Mouse (Mus musculus): ENCODE data around the gene Tceanc2. TPM values are rescaled to one million over a fixed set of nuclear protein-coding genes. Genes with fewer than 3 reads are reported as not detected.

Gene Tceanc2
- polyA plus RNA-seq, 1 experiment from 2014 or later, result 28.0 TPM

DNA sequence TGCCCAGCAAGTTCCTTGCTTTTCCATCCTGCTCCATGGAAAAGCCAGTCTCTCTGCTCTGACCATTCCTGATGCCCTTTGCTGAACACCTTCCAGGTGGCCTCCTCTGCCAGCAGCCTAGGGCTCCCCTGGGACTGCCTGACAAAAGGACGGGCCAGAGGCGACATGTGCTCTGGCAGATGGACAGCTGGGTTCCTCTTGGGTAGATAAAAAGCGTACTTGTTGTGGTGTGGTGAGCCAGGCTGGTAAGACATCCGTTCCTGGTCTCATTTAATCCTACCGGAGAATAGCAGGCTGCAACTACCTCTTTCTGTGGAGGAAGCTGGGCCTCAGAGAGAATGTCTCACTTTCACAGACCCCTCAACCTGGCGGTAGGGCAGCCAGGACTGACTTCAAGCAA lies 82.9 kb downstream of the Tceanc2 start:
- Histone ChIP-seq H3K4me2 (ENCODE audit: low read length) (no peak overlapping the region), H3K4me1 (ENCODE audit: control insufficient read depth, insufficient read depth, low read length) (0 out of 2 replicates have a peak, but pooled peaks cover 5% of the 10 kb centered on the region), H3K27me3 (replicated peaks; ENCODE audit: control insufficient read depth, insufficient read depth, low read length) (no peaks in the 10 kb centered on the region), H3K27ac (ENCODE audit: low read depth, low read length) (peak overlapping the region; percentile 39; the same call in 1 of the 2 replicates), H3K9me3 (replicated peaks; ENCODE audit: control insufficient read depth, low read length) (no peaks in the 10 kb centered on the region), H3K36me3 (ENCODE audit: control insufficient read depth, insufficient read depth, low read length) (no peaks in the 10 kb centered on the region), H3K9ac (ENCODE audit: low read length) (no peak overlapping the region), H3K4me3 (ENCODE audit: low read depth, low read length) (no peak overlapping the region)
- 30% methylated on average over 6 of the region's 6 CpGs for WGBS
- ATAC-seq (no peak), DNase-seq (ENCODE audit: low spot score) (peak; percentile 17)

DNA sequence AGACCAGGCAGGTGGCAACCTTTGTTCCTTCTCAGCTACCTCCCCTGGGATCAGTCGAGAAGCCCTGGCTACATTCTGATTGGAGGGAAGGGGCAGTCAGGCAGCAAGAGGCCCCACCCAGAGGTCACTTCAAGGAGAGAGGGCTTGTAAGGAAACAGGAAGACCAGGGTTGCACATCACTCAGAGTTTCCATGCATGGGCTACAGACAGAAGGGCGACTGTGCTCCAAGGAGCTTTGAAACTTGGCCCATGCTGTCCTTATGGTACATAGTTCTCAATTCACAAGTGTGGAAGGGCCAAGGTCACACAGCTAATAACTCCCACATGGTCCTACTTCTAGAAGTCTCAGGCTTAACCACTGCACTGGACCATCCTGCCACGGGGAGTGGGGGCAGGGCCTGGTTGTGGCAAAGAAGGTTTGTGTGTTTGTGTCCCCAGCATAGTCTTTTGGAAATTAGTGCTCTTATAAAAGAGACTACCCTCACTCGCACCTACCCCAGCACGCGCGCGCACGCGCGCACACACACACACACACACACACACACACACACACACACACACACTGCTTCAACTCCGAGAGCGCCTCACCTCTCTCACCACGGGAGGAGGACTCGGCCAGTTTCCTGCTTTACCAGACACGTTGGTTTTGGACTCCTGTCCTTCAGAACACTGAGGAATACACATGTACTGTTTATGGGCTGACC lies 84.3 kb downstream of the Tceanc2 start:
- DNase-seq (ENCODE audit: low spot score), result no peak
- H3K36me3 ChIP-seq (ENCODE audit: control insufficient read depth, insufficient read depth, low read length), result no peaks in the 10 kb centered on the region
- no peak overlapping the region for H3K27ac ChIP-seq (ENCODE audit: low read depth, low read length)
- ATAC-seq, result no peak
- 82% methylated on average over 16 of the region's 16 CpGs for WGBS
- no peaks in the 10 kb centered on the region for H3K27me3 ChIP-seq (replicated peaks; ENCODE audit: control insufficient read depth, insufficient read depth, low read length)
- H3K9me3 ChIP-seq (replicated peaks; ENCODE audit: control insufficient read depth, low read length), result no peaks in the 10 kb centered on the region
- H3K4me2 ChIP-seq (ENCODE audit: low read length), result no peak overlapping the region
- no peak overlapping the region for H3K9ac ChIP-seq (ENCODE audit: low read length)
- 0 out of 2 replicates have a peak, but pooled peaks cover 5% of the 10 kb centered on the region for H3K4me1 ChIP-seq (ENCODE audit: control insufficient read depth, insufficient read depth, low read length)
- H3K4me3 ChIP-seq (ENCODE audit: low read depth, low read length), result no peak overlapping the region

DNA sequence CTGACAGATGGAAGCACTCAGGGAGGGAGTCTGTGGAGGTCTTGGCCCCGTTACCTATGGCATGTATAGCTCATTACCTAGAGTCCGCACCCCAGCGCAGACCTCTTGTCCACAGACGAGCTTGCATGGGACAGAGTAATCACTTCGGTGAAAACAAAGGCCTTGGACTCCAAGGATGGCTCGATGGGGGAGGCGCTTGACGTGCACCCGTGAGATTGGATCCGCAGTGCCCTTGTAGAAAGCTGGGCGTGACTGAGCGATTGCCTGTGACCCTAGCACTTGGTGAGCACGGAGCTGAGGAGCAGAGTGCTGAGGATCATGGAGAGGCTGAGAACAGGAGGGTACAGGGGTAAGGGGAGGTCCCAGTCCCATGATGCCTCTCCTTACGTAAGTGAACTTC lies 87.2 kb downstream of the Tceanc2 start:
- no peaks in the 10 kb centered on the region for H3K27me3 ChIP-seq (replicated peaks; ENCODE audit: control insufficient read depth, insufficient read depth, low read length)
- WGBS, result 82% methylated on average over 14 of the region's 14 CpGs
- DNase-seq (ENCODE audit: low spot score) (no peak), ATAC-seq (no peak)
- H3K36me3 ChIP-seq (ENCODE audit: control insufficient read depth, insufficient read depth, low read length), result no peaks in the 10 kb centered on the region
- no peak overlapping the region for H3K27ac ChIP-seq (ENCODE audit: low read depth, low read length)
- 0 out of 2 replicates have a peak, but pooled peaks cover 2% of the 10 kb centered on the region for H3K4me1 ChIP-seq (ENCODE audit: control insufficient read depth, insufficient read depth, low read length)
- H3K9me3 ChIP-seq (replicated peaks; ENCODE audit: control insufficient read depth, low read length), result no peaks in the 10 kb centered on the region
- H3K4me3 ChIP-seq (ENCODE audit: low read depth, low read length), result no peak overlapping the region
- no peak overlapping the region for H3K9ac ChIP-seq (ENCODE audit: low read length)
- no peak overlapping the region for H3K4me2 ChIP-seq (ENCODE audit: low read length)

DNA sequence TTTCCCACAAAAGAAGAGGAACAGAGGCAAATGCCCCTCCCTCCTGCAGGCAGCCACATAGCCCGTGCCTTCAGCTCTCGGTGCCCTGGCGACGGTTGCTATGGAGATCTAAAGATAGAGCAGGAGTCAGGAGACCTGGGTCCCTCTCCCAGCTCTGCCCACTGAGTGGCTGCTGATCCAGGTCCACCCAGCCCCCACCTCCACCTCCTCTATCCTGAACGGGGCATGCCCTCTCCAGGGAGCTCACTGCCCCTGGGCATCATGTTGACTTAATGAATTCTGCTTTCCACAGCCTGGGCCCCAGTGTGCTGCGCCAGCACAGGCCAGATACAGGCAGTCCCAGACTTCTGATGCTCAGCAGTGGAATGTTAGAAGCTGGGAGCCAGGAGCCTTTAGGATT lies 94.1 kb downstream of the Tceanc2 start:
- Histone ChIP-seq H3K9me3 (replicated peaks; ENCODE audit: control insufficient read depth, low read length) (no peaks in the 10 kb centered on the region), H3K9ac (ENCODE audit: low read length) (peak overlapping the region; percentile 9; the same call in 1 of the 2 replicates), H3K36me3 (ENCODE audit: control insufficient read depth, insufficient read depth, low read length) (no peaks in the 10 kb centered on the region), H3K4me2 (ENCODE audit: low read length) (no peak overlapping the region), H3K27ac (ENCODE audit: low read depth, low read length) (peak overlapping the region; percentile 56), H3K27me3 (replicated peaks; ENCODE audit: control insufficient read depth, insufficient read depth, low read length) (no peaks in the 10 kb centered on the region), H3K4me3 (ENCODE audit: low read depth, low read length) (no peak overlapping the region), H3K4me1 (ENCODE audit: control insufficient read depth, insufficient read depth, low read length) (peaks cover 9% of the 10 kb centered on the region)
- peak; percentile 87 for ATAC-seq
- DNase-seq (ENCODE audit: low spot score), result peak; percentile 75
- 3% methylated on average over 6 of the region's 6 CpGs for WGBS

DNA sequence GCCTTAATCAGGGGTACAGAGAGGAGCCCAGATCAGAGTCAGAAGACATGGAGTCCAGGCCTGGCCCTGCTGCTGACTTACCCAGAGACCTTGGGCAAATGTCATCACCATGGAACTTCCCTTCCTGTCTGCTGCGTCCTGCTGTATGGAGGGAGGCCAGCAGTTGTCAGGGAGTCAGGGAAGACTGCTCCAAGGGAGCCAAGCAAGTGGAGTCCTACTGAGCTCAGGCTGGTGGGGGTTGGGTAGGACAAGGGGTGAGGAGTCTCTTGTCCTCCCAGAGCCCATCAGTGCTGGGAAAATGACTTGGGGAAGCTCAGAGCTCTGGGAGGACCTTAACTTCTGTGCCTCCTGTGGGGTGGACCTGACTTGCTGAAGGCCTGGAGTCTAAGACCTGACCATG lies 94.6 kb downstream of the Tceanc2 start:
- H3K27me3 ChIP-seq (replicated peaks; ENCODE audit: control insufficient read depth, insufficient read depth, low read length), result no peaks in the 10 kb centered on the region
- ATAC-seq, result no peak
- 54% methylated on average over 1 of the region's 1 CpGs for WGBS
- H3K36me3 ChIP-seq (ENCODE audit: control insufficient read depth, insufficient read depth, low read length), result no peaks in the 10 kb centered on the region
- no peak overlapping the region for H3K4me2 ChIP-seq (ENCODE audit: low read length)
- H3K27ac ChIP-seq (ENCODE audit: low read depth, low read length), result peak overlapping the region; percentile 56
- no peak overlapping the region for H3K4me3 ChIP-seq (ENCODE audit: low read depth, low read length)
- DNase-seq (ENCODE audit: low spot score), result no peak
- H3K9me3 ChIP-seq (replicated peaks; ENCODE audit: control insufficient read depth, low read length), result no peaks in the 10 kb centered on the region
- H3K9ac ChIP-seq (ENCODE audit: low read length), result peak overlapping the region; percentile 9; the same call in 1 of the 2 replicates
- peaks cover 9% of the 10 kb centered on the region for H3K4me1 ChIP-seq (ENCODE audit: control insufficient read depth, insufficient read depth, low read length)

Other genes starting within 250 kb of the Tceanc2 start
- gene Mrpl37, start 112.2 kb downstream of the Tceanc2 start, polyA plus RNA-seq (2014; fragmentation: Nextera tagmentation; extraction: Ambion mirVana), result 94.0 and 95.6 TPM in 2 replicates
- gene Cyb5rl, start 112.1 kb downstream of the Tceanc2 start, polyA plus RNA-seq (2014; fragmentation: Nextera tagmentation; extraction: Ambion mirVana), result 3.6 and 4.1 TPM in 2 replicates
- gene Cdcp2, start 82.2 kb downstream of the Tceanc2 start, polyA plus RNA-seq (2014; fragmentation: Nextera tagmentation; extraction: Ambion mirVana), result not detected in 2 replicates
- gene Tmem59, start 717 bp downstream of the Tceanc2 start, polyA plus RNA-seq (2014; fragmentation: Nextera tagmentation; extraction: Ambion mirVana), result 385 and 418 TPM in 2 replicates
- not detected in 2 replicates for gene Ldlrad1, start 30.1 kb upstream of the Tceanc2 start, polyA plus RNA-seq (2014; fragmentation: Nextera tagmentation; extraction: Ambion mirVana)
- 60.0 and 60.9 TPM in 2 replicates for gene Lrrc42, start 74.4 kb upstream of the Tceanc2 start, polyA plus RNA-seq (2014; fragmentation: Nextera tagmentation; extraction: Ambion mirVana)
- 33.3 and 40.8 TPM in 2 replicates for gene Hspb11, start 74.5 kb upstream of the Tceanc2 start, polyA plus RNA-seq (2014; fragmentation: Nextera tagmentation; extraction: Ambion mirVana)
- gene Dio1, start 128.1 kb upstream of the Tceanc2 start, polyA plus RNA-seq (2014; fragmentation: Nextera tagmentation; extraction: Ambion mirVana), result not detected in 2 replicates
- gene Yipf1, start 135.2 kb upstream of the Tceanc2 start, polyA plus RNA-seq (2014; fragmentation: Nextera tagmentation; extraction: Ambion mirVana), result 57.9 and 66.4 TPM in 2 replicates
- gene Ndc1, start 188.7 kb upstream of the Tceanc2 start, polyA plus RNA-seq (2014; fragmentation: Nextera tagmentation; extraction: Ambion mirVana), result 23.9 and 25.0 TPM in 2 replicates